Mouse (Mus musculus) CD4-positive, CD25-positive, alpha-beta regulatory T cell (primary cell): ENCODE data around the gene Higd1a. TPM values are rescaled to one million over a fixed set of nuclear protein-coding genes. Genes with fewer than 3 reads are reported as not detected.

Source experiments
- polyA plus RNA-seq: library from polyadenylated mRNA; unstranded; fragments of 100-300 nt; shearing (Covaris generic); gene quantifications from one replicate; pipeline ENCODE4 v1.2.1, GENCODE M21; 2017

The Higd1a gene
- polyA plus RNA-seq, result 92.4 TPM

DNA sequence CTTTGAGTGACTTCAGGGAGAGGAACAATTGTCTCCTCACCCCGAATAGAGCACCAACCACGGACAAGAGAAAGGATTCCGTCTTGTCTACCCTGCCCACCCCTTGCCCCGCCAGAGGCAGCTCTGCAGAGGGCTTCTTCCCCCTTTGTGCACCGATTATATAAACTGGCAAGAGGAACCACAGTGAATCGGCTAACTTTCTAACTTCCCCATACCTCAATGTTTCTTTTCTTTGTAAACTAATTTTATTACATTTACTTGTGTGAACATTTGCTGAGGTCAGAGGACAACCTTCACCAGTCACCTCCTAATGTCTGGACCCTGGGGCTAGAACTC, at the start of gene Higd1a:
Higd1a (minus strand) TSS at position 210 of the 336 bp plus-strand sequence.

DNA sequence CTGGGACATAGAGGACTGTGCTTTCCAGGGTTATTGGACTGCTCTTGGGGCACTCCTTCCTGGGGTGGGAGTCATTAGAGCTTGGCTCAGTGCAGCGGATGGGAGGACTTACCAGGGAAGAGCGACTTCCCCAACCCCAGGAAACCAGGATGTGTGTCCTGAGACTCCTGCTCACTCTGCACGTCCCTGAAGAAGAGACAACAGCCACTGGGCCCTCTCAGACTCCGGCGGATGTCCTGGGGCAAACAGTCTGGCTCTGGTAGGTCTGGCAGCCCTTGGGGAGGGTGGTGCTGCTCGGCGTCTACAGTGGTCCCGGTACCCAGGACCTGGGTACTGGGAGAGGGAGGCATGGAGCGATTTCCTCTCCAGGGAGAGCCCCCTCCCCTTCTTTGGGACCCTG, 40.1 kb upstream of the Higd1a start, which contains the start of gene Ackr2:
Ackr2 (plus strand) TSS at position 111 of the 400 bp plus-strand sequence.

GRCm38 (mm10) chr9:121838829-121839621, 19.1 kb downstream of the Higd1a start, which contains the start of gene Ccdc13:
Ccdc13 (minus strand) TSS chr9:121839461.

Other genes with a start within 250 kb of the Higd1a start
- gene Lyzl4, start 216.3 kb downstream of the Higd1a start, polyA plus RNA-seq, result not detected
- 10.6 TPM for gene Vipr1, start 215.6 kb downstream of the Higd1a start, polyA plus RNA-seq
- gene Sec22c, start 152.9 kb downstream of the Higd1a start, polyA plus RNA-seq, result 27.2 TPM
- 30.9 TPM for gene Ss18l2, start 148.0 kb downstream of the Higd1a start, polyA plus RNA-seq
- gene Nktr, start 139.2 kb downstream of the Higd1a start, polyA plus RNA-seq, result 152 TPM
- gene Zfp651, start 99.0 kb downstream of the Higd1a start, polyA plus RNA-seq, result 0.06 TPM
- gene Klhl40, start 80.8 kb downstream of the Higd1a start, polyA plus RNA-seq, result not detected
- not detected for gene Hhatl, start 65.9 kb downstream of the Higd1a start, polyA plus RNA-seq
- 0.19 TPM for gene Ccdc13, start 18.9 kb downstream of the Higd1a start, polyA plus RNA-seq
- gene Ackr2, start 40.0 kb upstream of the Higd1a start, polyA plus RNA-seq, result not detected
- not detected for gene Cyp8b1, start 57.9 kb upstream of the Higd1a start, polyA plus RNA-seq
- 0.16 TPM for gene Fam198a, start 92.6 kb upstream of the Higd1a start, polyA plus RNA-seq
- gene Pomgnt2, start 138.7 kb upstream of the Higd1a start, polyA plus RNA-seq, result 0.18 TPM